ENCODE assay signal across 20 mouse cellular contexts in genomic region chr17:84352790-84353154, GRCm38 (mm10).
DNase-seq lines count a peak whose midpoint lies in the region; ATAC-seq and TF ChIP-seq lines count a peak whose summit lies in the region.
"Had no signal": no experiment of that assay in that cellular context is flagged by ENCODE, and none has a peak within 500 bp of the region (broad histone marks: within the 10 kb centered on the region; RNA-seq: fewer than 3 reads in every experiment).

No protein-coding gene starts in this region.

- ATAC-seq in embryonic facial prominence, embryonic 15.5 days (ENCODE audit: insufficient number of reproducible peaks, low FRiP score, low TSS enrichment, low read depth) = peak; percentile 70
- ATAC-seq in forebrain, embryonic 15.5 days (replicated peaks) = no peak
- ATAC-seq: activated CD4-positive, CD25-positive, alpha-beta regulatory T cell, adult 4 months; forebrain, embryonic 16.5 days; intestine, embryonic 16.5 days had no signal

- H3K36me3 ChIP-seq in liver, adult 2 months (ENCODE audit: control insufficient read depth, insufficient read depth, low read length) = no peaks in the 10 kb centered on the region
- H3K36me3 ChIP-seq in CH12.LX (replicated peaks in 1 of 2; ENCODE audit: control insufficient read depth in 1 of 2, insufficient read depth in 1 of 2, low read length in 1 of 2) (peaks cover 13 to 55% of the 10 kb centered on the region in 2 experiments), E14TG2a.4 (ENCODE audit: insufficient read depth, low read length) (peaks cover 39% of the 10 kb centered on the region)
- H3K36me3 ChIP-seq in embryonic facial prominence, embryonic 15.5 days = no peaks in the 10 kb centered on the region
- H3K36me3 ChIP-seq in forebrain, embryonic 15.5 days = no peaks in the 10 kb centered on the region

- no peak overlapping the region for H3K9ac ChIP-seq in liver, adult 2 months (ENCODE audit: low read depth, low read length)
- peak overlapping the region; percentile 3; the same call in 1 of the 2 replicates for H3K9ac ChIP-seq in CH12.LX (ENCODE audit: insufficient read depth, low read depth)
- H3K9ac ChIP-seq in embryonic facial prominence, embryonic 15.5 days = no peak overlapping the region
- H3K9ac ChIP-seq in forebrain, embryonic 15.5 days (replicated peaks) = no peak overlapping the region
- H3K9ac ChIP-seq: hindbrain, embryonic 13.5 days; neural tube, embryonic 12.5 days had no signal

- no peaks in the 10 kb centered on the region for H3K27me3 ChIP-seq in liver, adult 2 months (ENCODE audit: control insufficient read depth, insufficient read depth, low read length)
- H3K27me3 ChIP-seq in CH12.LX (replicated peaks) (no peaks in the 10 kb centered on the region), E14TG2a.4 (ENCODE audit: insufficient read depth, low read length) (peaks cover 9% of the 10 kb centered on the region)
- no peaks in the 10 kb centered on the region for H3K27me3 ChIP-seq in embryonic facial prominence, embryonic 15.5 days
- no peaks in the 10 kb centered on the region for H3K27me3 ChIP-seq in forebrain, embryonic 15.5 days
- H3K27me3 ChIP-seq: hindbrain, embryonic 13.5 days; neural tube, embryonic 12.5 days had no signal

- WGBS in liver, adult 2 months = 87% methylated on average over 3 of the region's 3 CpGs
- WGBS in embryonic facial prominence, embryonic 15.5 days = 37% methylated on average over 3 of the region's 3 CpGs
- WGBS in forebrain, embryonic 15.5 days = 68% methylated on average over 3 of the region's 3 CpGs

- TF ChIP-seq EP300 in CH12.LX (IDR thresholded peaks at IDR 0.05; ENCODE audit: low read length) = no peak

- no peaks in the 10 kb centered on the region for H3K79me2 ChIP-seq in liver, adult 2 months (ENCODE audit: control insufficient read depth, insufficient read depth, low read length)
- no peaks in the 10 kb centered on the region for H3K79me2 ChIP-seq in CH12.LX (replicated peaks; ENCODE audit: control insufficient read depth, extremely low read depth, insufficient read depth, poor library complexity, severe bottlenecking)

- no peaks in the 10 kb centered on the region for H3K9me3 ChIP-seq in CH12.LX (replicated peaks; ENCODE audit: low read length)
- H3K9me3 ChIP-seq in E14TG2a.4 (ENCODE audit: low read length) = no peaks in the 10 kb centered on the region
- H3K9me3 ChIP-seq in embryonic facial prominence, embryonic 15.5 days (replicated peaks) = no peaks in the 10 kb centered on the region
- H3K9me3 ChIP-seq in forebrain, embryonic 15.5 days = no peaks in the 10 kb centered on the region
- H3K9me3 ChIP-seq: hindbrain, embryonic 13.5 days; neural tube, embryonic 12.5 days had no signal

- no peak for TF ChIP-seq RAD21 in CH12.LX (IDR thresholded peaks at IDR 0.05; ENCODE audit: low read depth, low read length)

- TF ChIP-seq CTCF in liver, adult 2 months (IDR thresholded peaks at IDR 0.05; ENCODE audit: low read depth, low read length) = no peak
- TF ChIP-seq CTCF in CH12.LX (conservative IDR thresholded peaks at IDR 0.05 in 1 of 2, IDR thresholded peaks at IDR 0.05 in 1 of 2; ENCODE audit: low read depth in 2 of 2, low read length in 2 of 2) = no peak
- no peak for TF ChIP-seq CTCF in E14TG2a.4 (conservative IDR thresholded peaks at IDR 0.05; ENCODE audit: low read length)

- H3K27ac ChIP-seq in liver, adult 2 months (replicated peaks; ENCODE audit: insufficient read depth, low read depth, low read length) = peak overlapping the region; percentile 23; the same call in 1 of the 2 replicates
- H3K27ac ChIP-seq in CH12.LX (ENCODE audit: insufficient read depth, low read depth) = peak overlapping the region; percentile 95
- peak overlapping the region; percentile 59 for H3K27ac ChIP-seq in embryonic facial prominence, embryonic 15.5 days (replicated peaks)
- H3K27ac ChIP-seq in forebrain, embryonic 15.5 days (replicated peaks) = no peak overlapping the region
- H3K27ac ChIP-seq: hindbrain, embryonic 13.5 days; kidney, postnatal 0 days; neural tube, embryonic 12.5 days had no signal

- DNase-seq in liver, adult 2 months (ENCODE audit: extremely low read depth, low read depth, low spot score) = no peak
- DNase-seq in liver (no peak), CH12.LX (ENCODE audit: extremely low read depth) (no peak)
- DNase-seq in cerebellum, adult 9-10 months = no peak
- DNase-seq: adrenal gland, postnatal 10 days; cerebellum, postnatal 25 days; gastrocnemius, postnatal 36 days; lung, postnatal 10 days; right cerebral cortex, postnatal 4 days; thymus, postnatal 36 days had no signal

- H3K4me1 ChIP-seq in liver, adult 2 months (ENCODE audit: control insufficient read depth, insufficient read depth, low read length) = peaks cover 6% of the 10 kb centered on the region; the same call in 1 of the 2 replicates
- H3K4me1 ChIP-seq in CH12.LX (ENCODE audit: control insufficient read depth in 1 of 2, insufficient read depth in 2 of 2) (peaks cover 15 to 45% of the 10 kb centered on the region in 2 experiments), E14TG2a.4 (replicated peaks; ENCODE audit: low read depth, low read length) (peaks cover 81% of the 10 kb centered on the region)
- H3K4me1 ChIP-seq in embryonic facial prominence, embryonic 15.5 days = peaks cover 25% of the 10 kb centered on the region
- H3K4me1 ChIP-seq in forebrain, embryonic 15.5 days = peaks cover 12% of the 10 kb centered on the region

- in situ Hi-C loops in CH12.LX (cut with MboI; ENCODE audit: low pct_ligation_motif_present, low pct_unique_long_range_greater_than_20kb, low sequenced_read_pairs) = no loop called here

- no peak overlapping the region for H3K4me2 ChIP-seq in CH12.LX (ENCODE audit: insufficient read depth, low read depth, poor library complexity, severe bottlenecking)
- no peak overlapping the region for H3K4me2 ChIP-seq in embryonic facial prominence, embryonic 15.5 days (replicated peaks)
- no peak overlapping the region for H3K4me2 ChIP-seq in forebrain, embryonic 15.5 days (replicated peaks)
- H3K4me2 ChIP-seq: hindbrain, embryonic 13.5 days; liver, embryonic 11.5 days; neural tube, embryonic 12.5 days had no signal

- dilution Hi-C loops in CH12.LX (cut with MboI; ENCODE audit: extremely low pct_ligation_motif_present, extremely low pct_unique_long_range_greater_than_20kb, low sequenced_read_pairs) = no loop called here

- TF ChIP-seq POLR2A in liver, adult 2 months (IDR thresholded peaks at IDR 0.05; ENCODE audit: extremely low read depth, insufficient read depth, low read length) = no peak
- TF ChIP-seq POLR2A in CH12.LX (IDR thresholded peaks at IDR 0.05; ENCODE audit: low read depth, low read length) = no peak

- H3K4me3 ChIP-seq in liver, adult 2 months (ENCODE audit: insufficient read depth, low read depth, low read length) = no peak overlapping the region
- no peak overlapping the region for H3K4me3 ChIP-seq in CH12.LX (replicated peaks in 1 of 3; ENCODE audit: low read depth in 2 of 3, low read length in 2 of 3, poor library complexity in 1 of 3)
- 0 out of 2 replicates have a peak overlapping the region, but pooled peaks have one; percentile 2 for H3K4me3 ChIP-seq in E14TG2a.4 (replicated peaks; ENCODE audit: low read length)
- no peak overlapping the region for H3K4me3 ChIP-seq in embryonic facial prominence, embryonic 15.5 days (replicated peaks)
- H3K4me3 ChIP-seq in forebrain, embryonic 15.5 days = no peak overlapping the region
- H3K4me3 ChIP-seq: hindbrain, embryonic 13.5 days; neural tube, embryonic 12.5 days had no signal

TF ChIP-seq in CH12.LX, 34 proteins besides CTCF, POLR2A, EP300 and RAD21:
- TF ChIP-seq USF2 (conservative IDR thresholded peaks at IDR 0.05; ENCODE audit: low read depth, low read length) (no peak), NRF1 (IDR thresholded peaks at IDR 0.05; ENCODE audit: low read depth, low read length) (no peak)
